Mouse (Mus musculus): ENCODE results near the gene 4921507P07Rik. TPM values are rescaled to one million over a fixed set of nuclear protein-coding genes. Genes with fewer than 3 reads are reported as not detected.

4921507P07Rik gene
- polyA plus RNA-seq, 1 experiment from 2014 or later, result 0.52 TPM

DNA sequence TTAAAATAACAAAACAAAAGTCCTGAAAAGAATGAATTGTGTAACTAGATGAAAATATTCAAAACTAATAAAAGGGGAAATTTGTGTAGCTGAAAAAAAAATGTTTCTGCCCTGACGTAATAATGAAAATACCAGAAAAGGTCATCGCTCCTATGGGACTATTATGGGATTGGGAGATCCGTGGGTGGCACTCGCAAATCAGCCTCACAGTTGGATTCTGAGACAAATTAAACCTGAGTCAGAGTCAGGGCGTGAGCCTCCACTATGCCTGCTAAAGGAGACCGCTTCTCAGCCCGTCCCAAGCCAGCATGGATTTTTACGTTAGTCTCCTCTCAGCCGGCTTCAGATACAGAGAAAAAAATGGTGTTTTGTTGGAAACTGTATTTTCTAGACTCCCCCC is 69.0 kb downstream of the 4921507P07Rik start:
- Histone ChIP-seq H3K4me3 (no peak overlapping the region), H3K36me3 (no peaks in the 10 kb centered on the region), H3K27me3 (no peaks in the 10 kb centered on the region), H3K9me3 (no peaks in the 10 kb centered on the region), H3K4me2 (no peak overlapping the region), H3K9ac (no peak overlapping the region), H3K27ac (no peak overlapping the region), H3K4me1 (peaks cover 16% of the 10 kb centered on the region)
- ATAC-seq (ENCODE audit: insufficient number of reproducible peaks, insufficient read depth, low FRiP score, low TSS enrichment, low read depth), result no peak; the same call in 1 of the 2 replicates
- 64% methylated on average over 9 of the region's 9 CpGs for WGBS

GRCm38 (mm10) chr6:50526597-50527024 is 69.8 kb downstream of the 4921507P07Rik start:
- Histone ChIP-seq H3K4me3 (no peak overlapping the region), H3K27ac (no peak overlapping the region), H3K27me3 (no peaks in the 10 kb centered on the region), H3K9me3 (no peaks in the 10 kb centered on the region), H3K4me1 (peaks cover 13% of the 10 kb centered on the region), H3K4me2 (no peak overlapping the region), H3K9ac (no peak overlapping the region), H3K36me3 (no peaks in the 10 kb centered on the region)
- 19% methylated on average over 7 of the region's 7 CpGs for WGBS
- ATAC-seq (ENCODE audit: insufficient number of reproducible peaks, insufficient read depth, low FRiP score, low TSS enrichment, low read depth), result no peak

DNA sequence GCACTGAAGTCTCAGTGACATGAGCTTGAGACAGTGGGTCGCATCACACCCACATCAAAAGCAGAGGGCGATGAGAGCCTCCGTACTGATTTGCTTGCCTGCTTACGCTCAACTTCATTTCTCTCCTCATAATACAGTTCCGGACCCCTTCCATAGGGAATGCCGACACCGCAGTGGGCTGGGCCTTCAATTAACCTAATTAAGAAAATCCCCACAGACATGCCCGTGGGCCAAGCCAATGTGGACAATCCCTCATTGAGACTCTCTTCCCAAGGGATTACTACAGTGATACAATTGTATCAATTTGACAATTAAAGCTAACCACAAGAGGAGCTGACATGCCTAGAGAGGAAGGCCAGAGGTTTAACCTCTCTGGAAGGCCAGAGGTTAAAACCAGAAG is 70.6 kb downstream of the 4921507P07Rik start:
- no peaks in the 10 kb centered on the region for H3K36me3 ChIP-seq
- H3K27ac ChIP-seq, result no peak overlapping the region
- 62% methylated on average over 8 of the region's 8 CpGs for WGBS
- H3K27me3 ChIP-seq, result no peaks in the 10 kb centered on the region
- no peaks in the 10 kb centered on the region for H3K9me3 ChIP-seq
- H3K4me1 ChIP-seq, result peaks cover 12% of the 10 kb centered on the region
- no peak overlapping the region for H3K4me2 ChIP-seq
- no peak for ATAC-seq (ENCODE audit: insufficient number of reproducible peaks, insufficient read depth, low FRiP score, low TSS enrichment, low read depth)
- H3K4me3 ChIP-seq, result no peak overlapping the region
- H3K9ac ChIP-seq, result no peak overlapping the region

DNA sequence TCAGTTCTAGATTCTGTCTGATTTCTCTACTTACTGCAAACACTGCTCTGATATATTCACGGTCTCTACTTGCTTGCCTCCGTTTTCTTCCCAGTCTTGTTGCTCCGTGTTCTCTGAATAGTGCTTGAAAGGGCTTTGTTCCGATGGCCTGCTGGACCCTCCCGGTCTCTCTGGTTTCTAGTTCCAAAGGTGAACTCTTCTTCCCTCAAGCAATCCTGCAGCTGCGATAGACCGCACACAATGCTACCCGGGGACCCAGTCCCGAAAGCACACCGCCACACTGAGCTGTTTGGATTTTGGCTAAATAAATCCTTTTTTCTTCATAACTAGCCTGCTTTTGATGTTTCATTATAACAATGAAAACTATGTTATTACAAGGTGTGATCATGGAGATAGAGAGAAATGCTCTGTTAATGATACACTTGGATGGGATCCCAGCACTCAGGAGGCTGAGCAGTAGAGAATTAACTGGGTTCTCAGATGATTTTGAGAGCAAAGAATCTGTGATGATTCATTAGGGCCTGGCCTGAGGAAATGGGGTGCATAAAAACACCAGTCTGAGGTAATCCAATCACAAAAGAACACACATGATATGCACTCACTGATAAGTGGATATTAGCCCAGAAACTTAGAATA is 72.1 kb downstream of the 4921507P07Rik start:
- H3K4me2 ChIP-seq, result no peak overlapping the region
- no peaks in the 10 kb centered on the region for H3K36me3 ChIP-seq
- no peak overlapping the region for H3K4me3 ChIP-seq
- H3K4me1 ChIP-seq, result peaks cover 7% of the 10 kb centered on the region
- 86% methylated on average over 10 of the region's 10 CpGs for WGBS
- ATAC-seq (ENCODE audit: insufficient number of reproducible peaks, insufficient read depth, low FRiP score, low TSS enrichment, low read depth), result no peak
- no peak overlapping the region for H3K27ac ChIP-seq
- H3K9me3 ChIP-seq, result no peaks in the 10 kb centered on the region
- no peak overlapping the region for H3K9ac ChIP-seq
- no peaks in the 10 kb centered on the region for H3K27me3 ChIP-seq

Small RNA genes lying within 50 kb of the gene (microRNA-seq; reads per million reads assigned to microRNA genes)
- gene Mir6371, result not detected

Other genes starting within 250 kb of the 4921507P07Rik start
- 13.9 and 15.1 TPM in 2 replicates for gene Osbpl3, start 140.4 kb downstream of the 4921507P07Rik start, polyA plus RNA-seq (2015; fragmentation: Nextera tagmentation; extraction: Ambion mirVana)
- 67.1 and 67.8 TPM in 2 replicates for gene Cycs, start 30.1 kb downstream of the 4921507P07Rik start, polyA plus RNA-seq (2015; fragmentation: Nextera tagmentation; extraction: Ambion mirVana)
- not detected in 2 replicates for gene Npvf, start 57.8 kb upstream of the 4921507P07Rik start, polyA plus RNA-seq (2015; fragmentation: Nextera tagmentation; extraction: Ambion mirVana)